Mouse (Mus musculus): ENCODE measurements around the gene Sfmbt2. TPM values are rescaled to one million over a fixed set of nuclear protein-coding genes. Genes with fewer than 3 reads are reported as not detected.
"Not testable (repeated sequence)": the region's sequence is repeated elsewhere in the genome, so short reads cannot be mapped to it uniquely, and the experiment has no call there.

Sfmbt2 gene
- 1.3 and 2.0 TPM in 2 replicates for polyA plus RNA-seq (2015; fragmentation: Nextera tagmentation; extraction: Ambion mirVana)

DNA sequence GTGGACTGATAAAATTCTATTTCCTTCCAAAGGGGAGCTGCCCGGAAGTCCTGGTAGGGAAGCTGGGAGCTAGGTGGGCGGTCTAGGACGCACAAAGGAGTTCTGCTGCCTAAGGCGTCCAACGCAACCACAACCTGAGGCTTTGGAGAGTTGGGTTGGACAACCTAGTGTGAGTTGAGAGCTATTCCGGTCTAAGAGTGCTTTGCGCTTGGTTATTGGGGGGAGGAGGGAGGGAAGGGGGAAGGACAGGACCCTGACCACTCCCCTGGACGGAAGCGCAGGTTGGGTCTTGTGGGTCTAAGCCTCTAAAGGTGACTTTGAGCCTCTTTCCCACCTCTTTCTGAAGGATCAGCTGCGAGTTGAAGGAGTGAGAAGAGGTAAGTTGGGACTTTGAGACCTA, at the start of gene Sfmbt2:
Gene Sfmbt2, plus strand, starts transcription at position 335 of the 400 bp plus-strand sequence.
- ATAC-seq (ENCODE audit: low read depth) = no peak
- Histone ChIP-seq H3K36me3 (ENCODE audit: control insufficient read depth, insufficient read depth, low read length) (no peaks in the 10 kb centered on the region), H3K27ac (ENCODE audit: low read length) (no peak within 1 kb of the TSS), H3K4me2 (ENCODE audit: low read depth, low read length) (no peak within 1 kb of the TSS; the same call in 1 of the 2 replicates), H3K27me3 (ENCODE audit: control insufficient read depth, insufficient read depth, low read depth, low read length) (peaks cover 62% of the 10 kb centered on the region), H3K9ac (ENCODE audit: low read length) (no peak within 1 kb of the TSS), H3K9me3 (ENCODE audit: control insufficient read depth, low read length) (peaks cover 2% of the 10 kb centered on the region; the same call in 1 of the 2 replicates), H3K4me3 (ENCODE audit: low read length) (no peak within 1 kb of the TSS), H3K4me1 (replicated peaks; ENCODE audit: control insufficient read depth, insufficient read depth, low read length) (peaks cover 14% of the 10 kb centered on the region)
- WGBS = 0% methylated on average over 10 of the region's 10 CpGs

GRCm38 (mm10) chr2:10321093-10321492, 49.2 kb upstream of the Sfmbt2 start:
- Histone ChIP-seq H3K27me3 (ENCODE audit: control insufficient read depth, insufficient read depth, low read depth, low read length) (no peaks in the 10 kb centered on the region), H3K9ac (ENCODE audit: low read length) (no peak overlapping the region), H3K36me3 (ENCODE audit: control insufficient read depth, insufficient read depth, low read length) (no peaks in the 10 kb centered on the region), H3K4me1 (replicated peaks; ENCODE audit: control insufficient read depth, insufficient read depth, low read length) (no peaks in the 10 kb centered on the region), H3K4me3 (ENCODE audit: low read length) (no peak overlapping the region), H3K4me2 (ENCODE audit: low read depth, low read length) (no peak overlapping the region), H3K9me3 (ENCODE audit: control insufficient read depth, low read length) (no peaks in the 10 kb centered on the region), H3K27ac (ENCODE audit: low read length) (no peak overlapping the region)
- no peak for ATAC-seq (ENCODE audit: low read depth)
- 49% methylated on average over 6 of the region's 6 CpGs for WGBS

DNA sequence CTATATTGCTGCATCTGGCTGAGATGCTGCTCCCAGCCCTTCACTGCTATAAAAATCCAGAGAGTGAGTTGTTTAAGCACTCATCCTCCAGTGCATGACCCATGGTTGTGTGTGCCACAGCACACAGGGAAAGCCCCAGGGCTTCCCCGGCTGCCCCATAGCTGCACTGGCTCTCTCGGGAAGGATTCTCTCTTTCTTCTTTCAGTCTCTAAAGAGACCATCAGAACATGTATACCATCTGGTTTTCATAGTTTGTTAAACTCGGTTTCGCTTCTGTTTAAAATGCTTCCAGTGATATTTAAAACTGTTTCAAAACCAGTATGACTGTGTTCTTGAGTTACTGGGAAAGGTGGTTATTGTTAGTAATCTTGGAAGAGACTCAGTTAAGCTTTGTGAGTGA, 47.1 kb upstream of the Sfmbt2 start:
- ATAC-seq (ENCODE audit: low read depth) = no peak
- Histone ChIP-seq H3K4me3 (ENCODE audit: low read length) (no peak overlapping the region), H3K9me3 (ENCODE audit: control insufficient read depth, low read length) (no peaks in the 10 kb centered on the region), H3K36me3 (ENCODE audit: control insufficient read depth, insufficient read depth, low read length) (no peaks in the 10 kb centered on the region), H3K27ac (ENCODE audit: low read length) (no peak overlapping the region), H3K9ac (ENCODE audit: low read length) (no peak overlapping the region), H3K27me3 (ENCODE audit: control insufficient read depth, insufficient read depth, low read depth, low read length) (no peaks in the 10 kb centered on the region), H3K4me2 (ENCODE audit: low read depth, low read length) (no peak overlapping the region), H3K4me1 (replicated peaks; ENCODE audit: control insufficient read depth, insufficient read depth, low read length) (no peaks in the 10 kb centered on the region)
- 74% methylated on average over 4 of the region's 4 CpGs for WGBS

DNA sequence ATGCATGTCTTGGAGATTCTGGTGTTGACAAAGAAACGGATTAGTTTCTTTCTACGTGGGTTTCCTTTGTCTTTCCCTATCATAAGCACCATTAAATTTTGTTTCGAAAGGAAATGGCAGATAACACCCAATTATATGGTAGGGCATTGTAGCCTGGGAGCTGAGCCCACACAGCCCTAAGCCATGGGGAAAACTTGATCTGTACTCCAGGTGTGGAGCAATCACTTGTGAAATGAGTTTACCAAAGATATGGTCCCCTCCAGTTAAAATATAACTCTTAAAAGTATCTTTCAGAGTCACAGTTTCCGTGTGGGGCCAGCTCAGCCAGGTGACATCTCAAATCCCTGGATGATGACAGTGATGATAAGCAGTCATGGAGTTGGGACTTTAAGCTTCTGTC, 45.3 kb upstream of the Sfmbt2 start:
- no peaks in the 10 kb centered on the region for H3K9me3 ChIP-seq (ENCODE audit: control insufficient read depth, low read length)
- WGBS = 59% methylated on average over 4 of the region's 4 CpGs
- H3K4me2 ChIP-seq (ENCODE audit: low read depth, low read length) = no peak overlapping the region
- no peaks in the 10 kb centered on the region for H3K36me3 ChIP-seq (ENCODE audit: control insufficient read depth, insufficient read depth, low read length)
- H3K27me3 ChIP-seq (ENCODE audit: control insufficient read depth, insufficient read depth, low read depth, low read length) = no peaks in the 10 kb centered on the region
- H3K9ac ChIP-seq (ENCODE audit: low read length) = no peak overlapping the region
- ATAC-seq (ENCODE audit: low read depth) = no peak
- no peak overlapping the region for H3K27ac ChIP-seq (ENCODE audit: low read length)
- no peaks in the 10 kb centered on the region for H3K4me1 ChIP-seq (replicated peaks; ENCODE audit: control insufficient read depth, insufficient read depth, low read length)
- H3K4me3 ChIP-seq (ENCODE audit: low read length) = no peak overlapping the region

DNA sequence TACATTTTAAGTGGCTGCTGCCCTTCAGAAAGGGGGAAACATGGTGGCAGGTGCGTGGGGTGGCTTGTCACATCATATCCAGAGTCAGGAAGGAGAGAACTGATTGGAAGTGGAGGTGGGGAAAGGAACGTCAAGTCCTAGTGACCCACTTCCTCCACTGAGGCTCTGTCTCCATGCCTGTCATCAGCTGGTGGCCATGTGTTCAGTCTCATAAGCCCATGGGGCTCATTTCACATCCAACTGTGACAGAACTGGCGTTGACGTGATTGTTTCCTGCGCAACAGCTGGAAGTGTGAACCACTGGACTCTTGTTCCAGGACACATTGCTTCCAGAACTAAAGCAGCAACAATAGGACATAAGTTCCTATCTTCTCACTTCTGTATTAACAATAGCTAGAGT, 40.1 kb upstream of the Sfmbt2 start:
- Histone ChIP-seq H3K4me2 (ENCODE audit: low read depth, low read length) (no peak overlapping the region), H3K9ac (ENCODE audit: low read length) (no peak overlapping the region), H3K27ac (ENCODE audit: low read length) (no peak overlapping the region), H3K4me1 (replicated peaks; ENCODE audit: control insufficient read depth, insufficient read depth, low read length) (no peaks in the 10 kb centered on the region), H3K4me3 (ENCODE audit: low read length) (no peak overlapping the region), H3K36me3 (ENCODE audit: control insufficient read depth, insufficient read depth, low read length) (no peaks in the 10 kb centered on the region), H3K27me3 (ENCODE audit: control insufficient read depth, insufficient read depth, low read depth, low read length) (no peaks in the 10 kb centered on the region; the same call in 1 of the 2 replicates), H3K9me3 (ENCODE audit: control insufficient read depth, low read length) (no peaks in the 10 kb centered on the region)
- no peak for ATAC-seq (ENCODE audit: low read depth)
- WGBS = 69% methylated on average over 5 of the region's 5 CpGs

- H3K27ac ChIP-seq (ENCODE audit: low read length) = no peak overlapping the region
- no peak overlapping the region for H3K4me3 ChIP-seq (ENCODE audit: low read length)
- H3K4me2 ChIP-seq (ENCODE audit: low read depth, low read length) = no peak overlapping the region
- no peaks in the 10 kb centered on the region for H3K9me3 ChIP-seq (ENCODE audit: control insufficient read depth, low read length)
- no peaks in the 10 kb centered on the region; the same call in 1 of the 2 replicates for H3K27me3 ChIP-seq (ENCODE audit: control insufficient read depth, insufficient read depth, low read depth, low read length)
- H3K4me1 ChIP-seq (replicated peaks; ENCODE audit: control insufficient read depth, insufficient read depth, low read length) = no peaks in the 10 kb centered on the region
- ATAC-seq (ENCODE audit: low read depth) = no peak
- H3K9ac ChIP-seq (ENCODE audit: low read length) = no peak overlapping the region
- WGBS = 31% methylated on average over 6 of the region's 6 CpGs
- no peaks in the 10 kb centered on the region for H3K36me3 ChIP-seq (ENCODE audit: control insufficient read depth, insufficient read depth, low read length)
These were observed 36.0 kb upstream of the Sfmbt2 start for GRCm38 (mm10) chr2:10334299-10334698.

- Histone ChIP-seq H3K27me3 (ENCODE audit: control insufficient read depth, insufficient read depth, low read depth, low read length) (no peaks in the 10 kb centered on the region; the same call in 1 of the 2 replicates), H3K9me3 (ENCODE audit: control insufficient read depth, low read length) (no peaks in the 10 kb centered on the region), H3K4me2 (ENCODE audit: low read depth, low read length) (no peak overlapping the region), H3K4me1 (replicated peaks; ENCODE audit: control insufficient read depth, insufficient read depth, low read length) (no peaks in the 10 kb centered on the region), H3K36me3 (ENCODE audit: control insufficient read depth, insufficient read depth, low read length) (no peaks in the 10 kb centered on the region), H3K27ac (ENCODE audit: low read length) (no peak overlapping the region), H3K4me3 (ENCODE audit: low read length) (no peak overlapping the region), H3K9ac (ENCODE audit: low read length) (no peak overlapping the region)
- WGBS = 59% methylated on average over 4 of the region's 4 CpGs
- no peak for ATAC-seq (ENCODE audit: low read depth)
These were observed 35.2 kb upstream of the Sfmbt2 start for GRCm38 (mm10) chr2:10335037-10335608.

- ATAC-seq (ENCODE audit: low read depth) = no peak
- H3K4me3 ChIP-seq (ENCODE audit: low read length) = no peak overlapping the region
- H3K36me3 ChIP-seq (ENCODE audit: control insufficient read depth, insufficient read depth, low read length) = no peaks in the 10 kb centered on the region
- H3K9me3 ChIP-seq (ENCODE audit: control insufficient read depth, low read length) = no peaks in the 10 kb centered on the region
- H3K27me3 ChIP-seq (ENCODE audit: control insufficient read depth, insufficient read depth, low read depth, low read length) = no peaks in the 10 kb centered on the region
- WGBS = 25% methylated on average over 1 of the region's 1 CpGs
- no peak overlapping the region for H3K27ac ChIP-seq (ENCODE audit: low read length)
- H3K9ac ChIP-seq (ENCODE audit: low read length) = no peak overlapping the region
- H3K4me1 ChIP-seq (replicated peaks; ENCODE audit: control insufficient read depth, insufficient read depth, low read length) = no peaks in the 10 kb centered on the region
- H3K4me2 ChIP-seq (ENCODE audit: low read depth, low read length) = no peak overlapping the region
These were observed 30.3 kb upstream of the Sfmbt2 start for GRCm38 (mm10) chr2:10340022-10340421.

DNA sequence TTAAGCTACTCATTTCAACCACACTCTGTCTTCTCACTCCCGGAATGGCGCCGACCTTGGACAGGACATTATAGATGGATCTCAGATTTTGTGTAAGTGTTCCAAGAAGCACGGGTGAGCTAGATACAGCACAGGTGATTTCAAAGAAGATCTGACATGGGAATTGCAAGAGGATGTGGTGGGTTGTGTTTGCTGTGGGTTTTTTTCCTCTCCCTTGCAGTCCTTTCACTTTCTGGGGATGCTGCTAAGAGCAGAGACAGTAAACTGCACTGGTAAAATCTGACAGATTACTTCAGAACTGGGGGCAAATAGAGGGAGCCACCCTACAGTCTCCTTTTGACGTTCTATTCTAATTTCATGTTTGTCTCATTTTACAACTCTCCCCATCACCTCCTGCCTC, 26.8 kb upstream of the Sfmbt2 start:
- Histone ChIP-seq H3K36me3 (ENCODE audit: control insufficient read depth, insufficient read depth, low read length) (no peaks in the 10 kb centered on the region), H3K9ac (ENCODE audit: low read length) (no peak overlapping the region), H3K27me3 (ENCODE audit: control insufficient read depth, insufficient read depth, low read depth, low read length) (no peaks in the 10 kb centered on the region), H3K4me1 (replicated peaks; ENCODE audit: control insufficient read depth, insufficient read depth, low read length) (no peaks in the 10 kb centered on the region), H3K9me3 (ENCODE audit: control insufficient read depth, low read length) (no peaks in the 10 kb centered on the region), H3K27ac (ENCODE audit: low read length) (no peak overlapping the region), H3K4me3 (ENCODE audit: low read length) (no peak overlapping the region), H3K4me2 (ENCODE audit: low read depth, low read length) (no peak overlapping the region)
- 64% methylated on average over 5 of the region's 5 CpGs for WGBS
- no peak for ATAC-seq (ENCODE audit: low read depth)

DNA sequence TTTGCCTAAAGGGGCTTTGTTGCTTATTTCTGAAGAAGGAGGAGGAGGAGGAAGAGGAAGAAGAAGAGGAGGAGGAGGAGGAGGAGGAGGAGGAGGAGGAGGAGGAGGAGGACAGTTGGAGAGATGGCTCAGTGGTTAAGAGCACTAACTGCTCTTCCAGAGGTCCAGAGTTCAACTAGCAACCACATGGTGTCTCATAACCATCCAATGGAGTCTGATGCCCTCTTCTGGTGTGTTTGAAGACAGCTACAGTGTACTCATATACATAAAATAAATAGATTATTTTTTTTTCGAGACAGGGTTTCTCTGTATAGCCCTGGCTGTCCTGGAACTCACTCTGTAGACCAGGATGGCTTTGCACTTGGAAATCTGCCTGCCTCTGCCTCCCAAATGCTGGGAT, 26.2 kb upstream of the Sfmbt2 start:
- 68% methylated on average over 1 of the region's 1 CpGs for WGBS
- H3K4me3 ChIP-seq (ENCODE audit: low read length); H3K27me3 ChIP-seq (ENCODE audit: control insufficient read depth, insufficient read depth, low read depth, low read length); H3K27ac ChIP-seq (ENCODE audit: low read length); ATAC-seq (ENCODE audit: low read depth); H3K4me2 ChIP-seq (ENCODE audit: low read depth, low read length); H3K36me3 ChIP-seq (ENCODE audit: control insufficient read depth, insufficient read depth, low read length); H3K9ac ChIP-seq (ENCODE audit: low read length); H3K4me1 ChIP-seq (replicated peaks; ENCODE audit: control insufficient read depth, insufficient read depth, low read length); H3K9me3 ChIP-seq (ENCODE audit: control insufficient read depth, low read length): not testable (repeated sequence)

All from lung, embryonic 16.5 days (tissue).